Mouse (Mus musculus) thymus, adult 2 months (tissue): ENCODE data around the gene Atg10. TPM values are rescaled to one million over a fixed set of nuclear protein-coding genes. Genes with fewer than 3 reads are reported as not detected.
A peak's percentile ranks its signal among the peaks of the same experiment; 100 is the strongest.

Source experiments
- DNase-seq: peaks from one replicate; pipeline ENCODE4 v3.0.0; 2021
- H3K27ac ChIP-seq: fragments of 200-500 bp; 2 replicates; pipeline ENCODE4 v1.5.1; 2012; ENCODE audit warnings: low read length, control low read depth; ENCODE audit not compliant: control insufficient read depth, insufficient read depth
- H3K27me3 ChIP-seq: fragments of 200-500 bp; 2 replicates; pipeline ENCODE4 v1.6.1; 2012; ENCODE audit warnings: mild to moderate bottlenecking, low read length, moderate library complexity, mixed read lengths; ENCODE audit not compliant: control insufficient read depth, insufficient read depth
- H3K36me3 ChIP-seq: fragments of 200-500 bp; 2 replicates; pipeline ENCODE4 v1.6.1; 2012; ENCODE audit warnings: mild to moderate bottlenecking, low read length, moderate library complexity; ENCODE audit not compliant: control insufficient read depth, insufficient read depth
- H3K4me1 ChIP-seq: fragments of 200-500 bp; replicated peaks from 2 replicates; pipeline ENCODE4 v1.6.1; 2012; ENCODE audit warnings: low read length; ENCODE audit not compliant: control insufficient read depth, insufficient read depth
- H3K4me3 ChIP-seq: fragments of 200-500 bp; 2 replicates; pipeline ENCODE4 v1.5.1; 2012; ENCODE audit warnings: mild to moderate bottlenecking, low read length, control low read depth, moderate library complexity; ENCODE audit not compliant: control insufficient read depth, insufficient read depth
- CTCF ChIP-seq: fragments of 200-500 bp; IDR thresholded peaks from 2 replicates; pipeline ENCODE4 v1.5.1; 2012; ENCODE audit warnings: mild to moderate bottlenecking, control low read depth, low read length, moderate library complexity, borderline replicate concordance; ENCODE audit not compliant: control insufficient read depth, poor library complexity, insufficient read depth; ENCODE audit errors: extremely low read depth
- POLR2A ChIP-seq: fragments of 200-500 bp; IDR thresholded peaks from 2 replicates; pipeline ENCODE4 v1.6.1; 2012; ENCODE audit warnings: mild to moderate bottlenecking, low read length, control low read depth, moderate library complexity; ENCODE audit not compliant: control insufficient read depth, poor library complexity, insufficient read depth; ENCODE audit errors: extremely low read depth
- WGBS: fragments of 180-500 bp; shearing (Covaris S2); methylation state at CpG from one replicate; pipeline ENCODE4 v1.1.7; 2018; 5-methylcytosine and 5-hydroxymethylcytosine counted together
- polyA plus RNA-seq: library from polyadenylated mRNA; depleted of rRNA; stranded (reverse); fragments of >200 nt; gene quantifications from 2 replicates; pipeline ENCODE4 v1.2.3, GENCODE M21; 2012; rRNA removed

Atg10 gene
- polyA plus RNA-seq, 1 experiment, result 1.4 TPM

- H3K27me3 ChIP-seq, result no peaks in the 10 kb centered on the region
- H3K27ac ChIP-seq, result no peak overlapping the region
- H3K36me3 ChIP-seq, result no peaks in the 10 kb centered on the region
- 85% methylated on average over 2 of the region's 2 CpGs for WGBS
- TF ChIP-seq POLR2A (no peak), CTCF (no peak)
- no peak for DNase-seq
- H3K4me1 ChIP-seq, result no peaks in the 10 kb centered on the region
- no peak overlapping the region for H3K4me3 ChIP-seq
These were observed 327.7 kb downstream of the Atg10 start for GRCm38 (mm10) chr13:90896098-90896497.

- Histone ChIP-seq H3K4me3 (no peak overlapping the region), H3K27ac (no peak overlapping the region), H3K27me3 (no peaks in the 10 kb centered on the region), H3K36me3 (no peaks in the 10 kb centered on the region), H3K4me1 (no peaks in the 10 kb centered on the region)
- DNase-seq, result no peak
- WGBS, result 94% methylated on average over 4 of the region's 4 CpGs
- no peak for TF ChIP-seq CTCF
- no peak for TF ChIP-seq POLR2A
These were observed 328.9 kb downstream of the Atg10 start for GRCm38 (mm10) chr13:90894819-90895218.

- TF ChIP-seq POLR2A (no peak), CTCF (no peak)
- 97% methylated on average over 5 of the region's 5 CpGs for WGBS
- H3K27me3 ChIP-seq, result no peaks in the 10 kb centered on the region
- H3K4me1 ChIP-seq, result peaks cover 6% of the 10 kb centered on the region
- DNase-seq, result no peak
- H3K4me3 ChIP-seq, result no peak overlapping the region
- no peaks in the 10 kb centered on the region for H3K36me3 ChIP-seq
- H3K27ac ChIP-seq, result no peak overlapping the region
These were observed 333.7 kb downstream of the Atg10 start for GRCm38 (mm10) chr13:90890111-90890510.

DNA sequence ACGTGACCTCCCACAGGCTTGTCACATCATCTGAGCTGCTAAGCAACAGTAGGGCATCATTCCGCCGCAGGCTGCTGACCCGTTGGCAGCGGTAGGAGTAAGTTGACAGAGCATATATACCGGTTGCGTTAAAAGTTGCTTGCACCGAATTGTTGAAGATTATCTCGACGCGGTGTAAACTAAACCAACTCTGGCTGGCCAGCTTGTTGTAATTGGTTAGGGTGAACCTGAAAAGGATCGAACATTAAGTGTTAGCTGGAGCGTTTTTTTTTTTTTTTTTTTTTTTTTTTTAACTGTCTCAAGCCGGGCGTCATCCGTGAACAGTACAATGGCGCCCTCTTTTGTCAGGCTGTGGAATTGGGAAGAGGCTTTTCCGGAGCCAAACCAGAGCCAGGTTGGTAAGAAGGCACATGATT is 337.2 kb downstream of the Atg10 start:
- H3K4me1 ChIP-seq, result peaks cover 6% of the 10 kb centered on the region
- no peaks in the 10 kb centered on the region for H3K36me3 ChIP-seq
- H3K27ac ChIP-seq, result no peak overlapping the region
- peak overlapping the region; percentile 30; the same call in 1 of the 2 replicates for H3K4me3 ChIP-seq
- DNase-seq, result peak; percentile 66
- H3K27me3 ChIP-seq, result no peaks in the 10 kb centered on the region; the same call in 1 of the 2 replicates
- TF ChIP-seq POLR2A, result no peak
- no peak for TF ChIP-seq CTCF
- 2% methylated on average over 18 of the region's 18 CpGs for WGBS

GRCm38 (mm10) chr13:90885856-90886532 is 337.8 kb downstream of the Atg10 start:
- Histone ChIP-seq H3K27me3 (no peaks in the 10 kb centered on the region; the same call in 1 of the 2 replicates), H3K4me1 (peaks cover 6% of the 10 kb centered on the region), H3K36me3 (no peaks in the 10 kb centered on the region), H3K27ac (no peak overlapping the region), H3K4me3 (peak overlapping the region; percentile 30; the same call in 1 of the 2 replicates)
- TF ChIP-seq CTCF, result no peak
- no peak for TF ChIP-seq POLR2A
- DNase-seq, result no peak
- 45% methylated on average over 13 of the region's 13 CpGs for WGBS

Other genes starting within 250 kb of the Atg10 start
- 115 and 125 TPM in 2 replicates for gene Ssbp2, start 236.3 kb upstream of the Atg10 start, polyA plus RNA-seq